Mouse (Mus musculus): ENCODE results near the gene Ccdc125.
A peak's percentile ranks its signal among the peaks of the same experiment; 100 is the strongest.

DNA sequence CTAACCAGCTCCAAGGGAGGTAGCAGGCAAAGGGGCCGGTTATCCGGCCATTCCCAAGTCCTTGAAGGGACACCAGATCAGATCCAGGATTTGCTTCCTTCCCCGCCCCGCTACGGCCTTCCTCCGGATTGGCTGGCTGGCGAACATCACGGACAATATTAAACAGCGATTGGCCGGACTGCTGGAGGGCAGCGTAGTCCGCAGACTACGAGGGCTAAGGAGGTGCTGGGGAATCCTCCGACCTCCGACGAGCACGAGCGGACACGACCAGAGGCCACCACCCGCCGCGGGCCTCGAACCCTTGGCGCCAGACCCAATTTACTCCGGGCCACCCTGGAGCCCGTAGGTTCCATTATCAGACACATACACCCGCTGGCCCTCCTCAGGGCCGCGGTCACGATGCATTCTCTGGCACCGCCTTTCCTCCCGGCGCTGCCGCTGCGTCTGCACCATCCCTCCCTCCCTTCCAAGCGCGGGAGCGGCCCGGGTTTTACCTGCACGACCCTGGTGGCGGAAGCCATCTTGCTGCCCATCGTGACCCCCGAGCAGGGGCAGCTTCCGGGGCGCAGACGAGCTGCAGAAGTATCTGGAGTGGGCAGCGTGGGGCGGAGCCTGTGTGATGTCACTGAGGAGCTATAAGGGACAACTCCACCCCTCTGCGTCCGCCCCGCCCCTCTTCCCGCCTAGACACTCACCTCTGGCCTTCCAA is 74.7 kb downstream of the Ccdc125 start, which contains the start of gene Mrps36:
- TF ChIP-seq POLR2A (IDR thresholded peaks at IDR 0.05; ENCODE audit: low read depth, low read length) (peak; percentile 52), CTCF (IDR thresholded peaks at IDR 0.05; ENCODE audit: borderline replicate concordance, insufficient read depth, low read length) (no peak)
